Mouse (Mus musculus) lung, adult 2 months (tissue): ENCODE data around the gene 2610528A11Rik. TPM values are rescaled to one million over a fixed set of nuclear protein-coding genes. Genes with fewer than 3 reads are reported as not detected.

Experiments used
- DNase-seq: peaks from one replicate; pipeline ENCODE4 v3.0.0; 2022
- H3K4me1 ChIP-seq: fragments of 200-500 bp; 2 replicates; pipeline ENCODE4 v1.6.1; 2011; ENCODE audit warnings: low read length; ENCODE audit not compliant: control insufficient read depth, insufficient read depth
- H3K4me3 ChIP-seq: fragments of 200-500 bp; replicated peaks from 2 replicates; pipeline ENCODE3; 2011; ENCODE audit warnings: low read depth, mild to moderate bottlenecking, control low read depth, low read length; ENCODE audit errors: extremely low read depth
- CTCF ChIP-seq: fragments of 200-500 bp; IDR thresholded peaks from 2 replicates; pipeline ENCODE4 v1.5.1; 2011; ENCODE audit warnings: mild to moderate bottlenecking, low read length, control low read depth; ENCODE audit not compliant: insufficient read depth
- POLR2A ChIP-seq: fragments of 200-500 bp; IDR thresholded peaks from 2 replicates; pipeline ENCODE4 v1.6.1; 2011; ENCODE audit warnings: low read depth, mild to moderate bottlenecking, control low read depth, low read length, borderline replicate concordance; ENCODE audit errors: extremely low read depth
- WGBS: fragments of 180-500 bp; shearing (Covaris S2); methylation state at CpG from one replicate; pipeline ENCODE4 v1.1.7; 2018; 5-methylcytosine and 5-hydroxymethylcytosine counted together
- polyA plus RNA-seq: library from polyadenylated mRNA; depleted of rRNA; stranded (reverse); fragments of >200 nt; gene quantifications from 2 replicates; pipeline ENCODE4 v1.2.3, GENCODE M21; 2012

2610528A11Rik gene
- polyA plus RNA-seq, 1 experiment = 9.5 TPM

- no peak overlapping the region for H3K4me3 ChIP-seq
- WGBS = 45% methylated on average over 4 of the region's 4 CpGs
- TF ChIP-seq POLR2A = no peak
- no peak for TF ChIP-seq CTCF
- H3K4me1 ChIP-seq = no peaks in the 10 kb centered on the region; the same call in 1 of the 2 replicates
- DNase-seq = no peak
These were observed 13.8 kb upstream of the 2610528A11Rik start for GRCm38 (mm10) chr14:37127652-37128051.

- 96% methylated on average over 4 of the region's 4 CpGs for WGBS
- DNase-seq = no peak
- Histone ChIP-seq H3K4me3 (no peak overlapping the region), H3K4me1 (no peaks in the 10 kb centered on the region)
- no peak for TF ChIP-seq POLR2A
- no peak for TF ChIP-seq CTCF
These were observed 5.4 kb upstream of the 2610528A11Rik start for GRCm38 (mm10) chr14:37119233-37119632.

GRCm38 (mm10) chr14:37112931-37113330 lies 891 bp downstream of the 2610528A11Rik start:
- TF ChIP-seq POLR2A (no peak), CTCF (no peak)
- Histone ChIP-seq H3K4me3 (no peak overlapping the region), H3K4me1 (no peaks in the 10 kb centered on the region)
- DNase-seq = no peak
- 88% methylated on average over 7 of the region's 7 CpGs for WGBS

GRCm38 (mm10) chr14:37111371-37111770 lies 2.5 kb downstream of the 2610528A11Rik start:
- DNase-seq = no peak
- TF ChIP-seq POLR2A (no peak), CTCF (no peak)
- Histone ChIP-seq H3K4me3 (no peak overlapping the region), H3K4me1 (no peaks in the 10 kb centered on the region)

GRCm38 (mm10) chr14:37110456-37110855 lies 3.4 kb downstream of the 2610528A11Rik start:
- DNase-seq = no peak
- Histone ChIP-seq H3K4me1 (no peaks in the 10 kb centered on the region), H3K4me3 (no peak overlapping the region)
- TF ChIP-seq CTCF = no peak
- TF ChIP-seq POLR2A = no peak
- 60% methylated on average over 2 of the region's 2 CpGs for WGBS

- DNase-seq = no peak
- Histone ChIP-seq H3K4me3 (no peak overlapping the region), H3K4me1 (no peaks in the 10 kb centered on the region)
- TF ChIP-seq CTCF (no peak), POLR2A (no peak)
- 48% methylated on average over 9 of the region's 9 CpGs for WGBS
These were observed 3.8 kb downstream of the 2610528A11Rik start for GRCm38 (mm10) chr14:37109975-37110374.

- no peak for DNase-seq
- H3K4me1 ChIP-seq = no peaks in the 10 kb centered on the region
- no peak for TF ChIP-seq CTCF
- no peak for TF ChIP-seq POLR2A
- 46% methylated on average over 8 of the region's 8 CpGs for WGBS
- H3K4me3 ChIP-seq = no peak overlapping the region
These were observed 4.4 kb downstream of the 2610528A11Rik start for GRCm38 (mm10) chr14:37109460-37109859.

- Histone ChIP-seq H3K4me1 (no peaks in the 10 kb centered on the region), H3K4me3 (no peak overlapping the region)
- TF ChIP-seq POLR2A = no peak
- no peak for TF ChIP-seq CTCF
- 25% methylated on average over 7 of the region's 7 CpGs for WGBS
- DNase-seq = no peak
These were observed 8.0 kb downstream of the 2610528A11Rik start for GRCm38 (mm10) chr14:37105846-37106245.

GRCm38 (mm10) chr14:37104747-37105146 lies 9.1 kb downstream of the 2610528A11Rik start:
- 36% methylated on average over 5 of the region's 5 CpGs for WGBS
- H3K4me1 ChIP-seq = no peaks in the 10 kb centered on the region
- H3K4me3 ChIP-seq = no peak overlapping the region
- TF ChIP-seq POLR2A = no peak
- no peak for TF ChIP-seq CTCF
- no peak for DNase-seq

- no peak overlapping the region for H3K4me3 ChIP-seq
- no peak for TF ChIP-seq CTCF
- TF ChIP-seq POLR2A = no peak
- WGBS = 70% methylated on average over 3 of the region's 3 CpGs
- no peak for DNase-seq
- H3K4me1 ChIP-seq = no peaks in the 10 kb centered on the region
These were observed 11.3 kb downstream of the 2610528A11Rik start for GRCm38 (mm10) chr14:37102484-37102883.
